Mouse (Mus musculus) mouse embryonic stem cell (cell line): ENCODE data around the gene Ankrd31.
"Not testable (repeated sequence)": the region's sequence is repeated elsewhere in the genome, so short reads cannot be mapped to it uniquely, and the experiment has no call there.

Source experiments
- in situ Hi-C, 2 experiments: fragments of 300-500 bp; cut with MboI; formaldehyde crosslinking; loops; 1 replicate in 1 of 2; 3 replicates in 1 of 2; pipeline ENCODE4 v1.14.3; 2019 to 2020; ENCODE audit warnings: low sequenced_read_pairs in 2 of 2, low pct_unique_long_range_greater_than_20kb in 1 of 2, mixed read lengths in 1 of 2; ENCODE audit not compliant: unreplicated experiment in 1 of 2

Ankrd31 gene

DNA sequence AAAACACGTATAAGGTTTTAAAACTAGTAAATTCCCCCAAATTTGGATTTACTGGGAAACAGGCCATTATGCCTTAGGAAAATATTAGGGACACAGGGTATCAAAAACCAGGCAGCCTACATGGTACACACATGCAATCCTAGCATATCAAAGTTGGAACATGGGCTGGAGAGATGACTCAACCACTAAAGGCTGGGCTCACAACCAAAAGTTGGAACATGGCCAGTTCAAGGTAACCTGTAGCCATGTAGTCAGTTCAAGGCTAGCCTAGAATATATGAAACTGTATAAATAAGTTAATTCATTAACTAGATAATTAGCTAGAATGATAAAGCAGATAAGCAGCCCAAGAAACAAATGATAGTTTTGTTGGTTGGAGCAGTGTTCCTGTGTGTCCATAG is 179.7 kb downstream of the Ankrd31 start:
- in situ Hi-C loops = no loop called here

DNA sequence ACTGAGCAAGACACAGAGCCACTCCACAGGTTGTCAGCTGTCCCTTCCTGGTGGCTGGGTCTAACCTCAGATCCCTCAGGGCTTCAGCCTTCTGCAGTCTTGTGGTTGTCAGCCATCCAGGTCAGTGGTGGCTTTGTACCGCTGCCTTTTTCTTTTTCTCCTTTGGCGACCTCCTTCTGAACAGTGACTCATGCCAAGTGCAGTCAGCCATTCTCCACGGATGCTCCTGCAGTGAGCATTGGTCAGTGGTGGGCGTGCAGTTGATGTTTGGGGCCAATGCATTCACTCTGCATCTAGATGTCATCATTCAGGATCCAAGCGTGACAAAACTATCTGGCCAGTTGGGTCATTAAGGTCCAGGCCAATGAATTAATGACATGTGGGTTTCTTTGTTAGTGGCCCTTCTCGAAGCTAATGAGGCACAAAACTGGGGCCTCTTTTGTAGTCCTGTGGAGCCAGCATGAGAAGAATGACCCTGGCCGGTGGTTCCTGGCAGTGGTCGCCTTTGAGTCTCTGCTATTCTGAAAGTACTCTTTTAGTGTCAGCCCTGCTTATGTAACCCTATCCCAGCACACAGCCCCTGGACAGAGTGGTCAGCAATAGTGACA is 180.5 kb downstream of the Ankrd31 start:
- in situ Hi-C loops = no loop called here

DNA sequence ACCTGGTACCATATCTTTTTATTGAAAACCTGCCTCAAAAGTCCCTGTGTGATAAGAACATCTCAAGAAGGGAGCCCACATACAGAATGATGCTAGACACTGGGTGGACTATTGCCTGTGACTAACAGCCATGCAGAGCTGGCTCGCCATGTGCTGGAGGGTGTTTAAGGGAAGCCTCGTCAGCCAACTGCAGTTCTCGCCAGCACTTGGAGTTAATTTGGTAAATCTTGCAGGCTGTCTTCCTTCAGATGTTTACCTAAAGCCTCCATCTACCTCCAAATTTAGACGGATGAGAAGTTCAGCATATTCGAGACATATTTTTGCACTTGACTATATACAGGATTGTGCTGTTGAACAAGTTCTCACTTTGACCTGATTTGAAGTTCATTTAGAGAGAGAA is 184.7 kb downstream of the Ankrd31 start:
- in situ Hi-C loops = no loop called here

DNA sequence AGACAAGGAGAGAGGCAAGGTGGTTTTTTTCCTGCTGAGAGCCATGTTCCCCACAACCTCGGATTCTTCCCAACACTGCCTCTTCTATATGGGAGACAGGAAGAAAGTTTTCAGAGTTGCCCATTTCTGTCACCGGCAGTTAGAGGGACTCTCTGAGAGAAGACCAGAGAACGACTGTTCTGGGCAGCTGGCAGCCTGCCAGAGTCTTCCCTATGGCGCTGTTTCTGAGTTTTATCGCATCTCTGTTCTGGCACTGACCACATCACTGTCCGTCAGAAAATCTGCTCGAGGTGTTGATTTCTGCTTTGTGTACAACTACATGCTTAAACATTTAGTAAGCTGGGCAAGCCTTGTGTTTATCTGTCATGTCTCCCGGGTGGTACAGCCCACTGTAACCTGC is 185.3 kb downstream of the Ankrd31 start:
- in situ Hi-C loops = no loop called here

DNA sequence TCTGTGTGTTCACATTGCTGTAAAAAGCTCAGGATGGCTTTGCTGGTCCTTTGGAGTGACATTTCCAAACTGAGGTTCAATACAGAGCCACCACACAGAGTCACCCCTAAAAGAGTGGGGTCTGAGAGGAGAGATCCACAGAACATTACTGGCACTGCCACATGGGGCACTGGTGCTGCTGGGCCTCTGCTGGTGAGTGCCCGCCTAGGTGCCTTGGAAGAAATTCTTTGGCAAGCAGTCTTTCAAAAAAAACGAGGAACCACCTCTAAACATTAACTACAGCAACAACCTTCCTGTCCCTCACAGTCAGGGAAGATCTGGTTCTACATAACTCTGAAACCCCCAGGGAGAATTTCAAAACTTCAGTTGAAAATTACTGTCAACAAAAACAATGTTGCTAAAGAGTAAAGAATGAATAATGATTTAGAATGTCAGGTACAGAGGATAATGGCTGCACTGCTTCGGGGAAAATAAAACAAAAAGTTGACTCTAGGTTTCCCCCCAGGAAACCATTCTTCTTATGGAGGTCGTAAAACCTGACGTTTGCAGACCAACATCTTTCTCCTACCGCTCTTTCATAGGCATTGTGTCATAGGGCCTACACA is 188.2 kb downstream of the Ankrd31 start:
- in situ Hi-C loops = no loop called here

DNA sequence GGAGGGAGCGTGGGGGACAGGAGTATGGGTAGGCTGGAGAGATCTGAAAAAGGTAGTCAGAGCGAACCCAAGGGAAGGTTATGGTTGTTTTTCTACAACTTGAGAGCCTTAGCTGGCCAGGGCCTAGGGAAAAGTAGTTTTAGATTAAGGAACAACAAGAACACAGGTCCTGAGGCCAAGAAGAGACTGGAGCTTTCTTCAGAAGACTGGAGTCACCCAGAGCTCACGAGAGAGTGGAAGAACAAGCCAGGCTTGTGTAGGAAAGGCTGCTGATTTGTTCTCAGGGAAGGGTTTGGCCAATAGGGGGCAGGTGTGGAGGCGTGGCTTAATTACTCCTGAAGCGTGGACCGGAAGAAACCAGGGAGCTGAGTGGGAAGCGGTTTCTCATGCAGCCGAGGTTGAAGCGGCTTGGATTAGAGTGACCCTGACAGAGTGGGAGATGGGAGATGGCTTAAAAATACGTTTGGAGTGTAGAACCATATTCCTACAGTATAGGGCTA is 189.0 kb downstream of the Ankrd31 start:
- in situ Hi-C loops = no loop called here

DNA sequence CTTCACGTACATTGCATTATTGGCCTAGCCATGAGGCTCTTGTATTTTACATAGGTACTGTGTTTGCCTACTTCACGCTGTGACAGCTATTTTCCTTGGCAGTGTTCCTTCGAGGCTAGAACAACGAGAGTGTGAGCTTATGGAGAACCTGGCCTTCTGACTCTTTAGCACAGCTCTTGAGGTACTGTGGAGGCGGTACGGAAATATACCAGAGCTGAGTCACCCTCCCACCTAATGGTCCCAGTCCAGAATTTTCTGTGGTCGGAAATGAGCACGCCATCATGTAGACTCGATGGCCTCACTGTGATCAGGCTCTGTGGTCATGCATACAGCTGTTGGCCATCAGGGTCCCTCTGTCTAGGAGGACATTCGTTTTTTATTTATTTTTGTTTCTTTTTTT is 191.6 kb downstream of the Ankrd31 start:
- in situ Hi-C loops = no loop called here

DNA sequence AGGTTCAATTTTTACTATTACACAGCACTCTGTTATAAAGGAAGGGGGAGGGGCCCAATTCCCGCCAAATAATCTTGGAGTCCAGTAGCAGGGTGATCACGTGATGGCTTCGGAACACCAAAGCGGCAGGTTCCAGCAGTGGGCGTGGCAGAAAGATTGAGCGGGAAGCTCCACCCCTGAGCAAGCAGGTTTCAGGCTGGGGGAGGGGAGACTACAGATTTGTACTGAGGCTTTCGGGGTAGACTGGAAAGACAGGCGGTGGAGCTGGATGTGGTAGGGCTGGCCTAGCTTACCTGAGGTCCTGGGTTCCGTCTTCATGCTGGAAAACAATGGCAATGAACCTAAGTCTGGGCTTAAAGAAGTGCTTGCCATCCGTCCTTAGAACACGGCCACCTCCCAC is 193.4 kb downstream of the Ankrd31 start:
- in situ Hi-C loops = not testable (repeated sequence)

DNA sequence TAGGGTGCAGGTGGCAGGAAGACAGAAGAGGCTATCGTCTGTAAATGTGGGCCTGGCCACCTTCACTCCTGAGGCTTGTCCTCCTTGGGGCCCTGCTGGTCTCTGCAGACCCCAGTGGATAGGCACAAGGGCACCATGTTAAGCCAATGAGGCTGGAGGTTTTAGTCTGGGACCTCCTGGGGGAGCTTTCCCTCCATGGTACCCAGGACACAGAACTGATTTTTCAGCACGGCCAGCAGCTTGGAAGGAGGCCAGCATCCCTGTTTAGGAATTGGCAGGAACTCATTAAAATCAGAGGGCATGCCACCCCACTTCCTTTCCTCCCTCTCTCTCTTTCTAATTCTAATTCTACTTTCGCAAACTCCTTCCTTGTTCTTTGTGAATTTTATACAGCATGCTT is 195.5 kb downstream of the Ankrd31 start:
- in situ Hi-C loops = no loop called here

DNA sequence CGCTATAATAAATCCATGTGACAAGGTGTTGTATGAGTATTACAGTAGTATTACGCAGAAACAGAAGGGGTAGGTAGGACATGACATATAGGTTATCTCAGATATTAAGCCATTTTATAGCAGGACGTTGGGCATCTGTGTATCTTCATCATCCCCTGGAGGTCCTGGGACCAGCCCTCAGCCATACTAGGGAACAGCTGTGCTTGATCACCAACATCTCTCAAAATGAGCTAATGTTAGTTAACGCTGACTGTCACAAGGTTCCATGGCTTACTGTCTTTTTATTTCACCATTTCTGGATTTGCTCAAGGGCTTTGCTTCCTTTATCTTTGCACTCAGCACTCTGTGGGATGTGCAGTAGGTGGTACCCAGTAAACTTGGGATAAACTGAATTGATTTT is 197.7 kb downstream of the Ankrd31 start:
- in situ Hi-C loops = no loop called here

DNA sequence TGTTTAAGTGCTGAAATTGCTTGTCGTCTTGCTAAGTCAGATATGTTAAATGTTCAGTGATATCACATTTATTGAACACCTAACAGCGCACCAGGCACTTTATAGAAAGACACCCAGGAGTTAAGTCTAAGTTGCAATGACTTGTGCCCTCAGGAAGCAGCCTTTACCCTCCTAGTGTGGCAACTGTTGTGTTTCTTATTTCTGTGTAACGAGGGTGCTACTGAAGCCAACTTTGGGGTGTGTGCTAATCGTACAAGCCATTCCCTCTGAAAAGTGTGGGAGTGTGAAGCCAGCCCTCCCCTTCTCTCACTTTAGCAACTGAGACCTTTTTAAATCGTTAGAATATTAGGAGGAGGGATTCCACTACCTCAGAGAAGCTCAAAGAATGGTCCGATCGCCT is 199.7 kb downstream of the Ankrd31 start:
- in situ Hi-C loops = no loop called here

DNA sequence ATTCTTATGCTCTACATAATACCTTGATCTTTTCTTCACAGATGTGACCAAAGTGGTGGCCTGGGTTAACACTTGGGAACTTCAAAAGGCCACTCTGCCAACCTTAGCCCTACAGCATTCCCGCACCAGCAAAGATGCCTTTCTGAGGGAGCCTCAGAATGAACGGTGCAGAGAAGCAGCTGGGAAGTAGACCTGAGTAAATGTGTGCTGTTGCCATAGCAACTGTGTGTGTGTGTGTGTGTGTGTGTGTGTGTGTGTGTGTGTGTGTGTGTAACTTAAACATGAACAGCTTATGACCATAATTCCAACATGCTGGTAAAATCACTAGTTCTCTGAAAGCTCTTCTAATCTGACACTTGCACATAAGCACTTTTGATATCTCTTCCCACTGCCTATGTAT is 203.8 kb downstream of the Ankrd31 start:
- in situ Hi-C loops = no loop called here

DNA sequence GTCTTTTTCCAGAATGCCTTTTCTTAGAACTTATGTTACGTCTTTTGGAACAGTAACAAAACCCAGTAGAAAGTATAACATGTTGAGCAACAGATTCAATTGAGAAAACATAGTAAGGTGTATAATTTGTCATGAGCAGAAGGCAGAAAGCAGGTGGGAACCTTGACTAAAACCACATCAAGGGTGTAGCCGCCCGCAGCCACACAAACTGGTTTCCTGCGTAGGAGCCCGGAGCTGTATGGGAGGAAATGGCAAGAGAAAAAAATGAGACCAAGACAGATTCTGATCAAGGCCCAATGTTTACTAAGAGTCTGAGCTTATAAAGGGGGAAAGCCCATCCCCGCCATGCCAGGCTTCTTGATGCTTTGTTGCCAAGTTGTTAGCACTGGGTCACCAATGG is 208.4 kb downstream of the Ankrd31 start:
- in situ Hi-C loops = no loop called here
